Mouse (Mus musculus): ENCODE measurements around the gene Nploc4. TPM values are rescaled to one million over a fixed set of nuclear protein-coding genes. Genes with fewer than 3 reads are reported as not detected.

Gene Nploc4
- total and polyA plus RNA-seq, 3 experiments, result 40.6 to 115 (median 50.4) TPM

GRCm38 (mm10) chr11:120348684-120349370, 88.7 kb downstream of the Nploc4 start (continued):
- TF ChIP-seq MAFK (IDR thresholded peaks at IDR 0.05; ENCODE audit: insufficient replicate concordance, low read length), result no peak
- no peak for TF ChIP-seq ZNF384 (IDR thresholded peaks at IDR 0.05; ENCODE audit: low read depth, low read length)
- peak; percentile 87; the same call in 1 of the 2 replicates for TF ChIP-seq MAX (IDR thresholded peaks at IDR 0.05; ENCODE audit: low read length)
- peak; percentile 64; the same call in 1 of the 2 replicates for TF ChIP-seq CHD2 (IDR thresholded peaks at IDR 0.05; ENCODE audit: low read length)
- TF ChIP-seq PAX5 (IDR thresholded peaks at IDR 0.05; ENCODE audit: low read length), result no peak
- peak; percentile 44; the same call in 1 of the 2 replicates for TF ChIP-seq SIN3A (IDR thresholded peaks at IDR 0.05; ENCODE audit: low read length)
- TF ChIP-seq BHLHE40 (IDR thresholded peaks at IDR 0.05; ENCODE audit: low read depth, low read length), result peak; percentile 75
- TF ChIP-seq ELF1 (IDR thresholded peaks at IDR 0.05; ENCODE audit: low read depth, low read length), result 0 out of 2 replicates have a peak, but pooled peaks have one; percentile 5
- peak; percentile 18; the same call in 1 of the 2 replicates for TF ChIP-seq ZMIZ1 (IDR thresholded peaks at IDR 0.05; ENCODE audit: low read depth, low read length)

- peak within 1 kb of the TSS; percentile 97 for H3K9ac ChIP-seq (ENCODE audit: insufficient read depth, low read depth)
- H3K79me2 ChIP-seq (replicated peaks; ENCODE audit: control insufficient read depth, extremely low read depth, insufficient read depth, poor library complexity, severe bottlenecking), result peaks cover 17% of the 10 kb centered on the region
- no peaks in the 10 kb centered on the region for H3K9me3 ChIP-seq (replicated peaks; ENCODE audit: low read length)
- peak within 1 kb of the TSS; percentile 81 to 98 (median 92) for H3K4me3 ChIP-seq (replicated peaks in 1 of 3; ENCODE audit: low read depth in 2 of 3, low read length in 2 of 3, poor library complexity in 1 of 3)
- H3K4me2 ChIP-seq (ENCODE audit: insufficient read depth, low read depth, poor library complexity, severe bottlenecking), result peak within 1 kb of the TSS; percentile 78
- peaks cover 14 to 42% of the 10 kb centered on the region in 2 experiments for H3K4me1 ChIP-seq (ENCODE audit: control insufficient read depth in 1 of 2, insufficient read depth in 2 of 2)
- H3K27me3 ChIP-seq (replicated peaks), result no peaks in the 10 kb centered on the region
- peak within 1 kb of the TSS; percentile 80 for H3K27ac ChIP-seq (ENCODE audit: insufficient read depth, low read depth)
- peaks cover 18 to 22% of the 10 kb centered on the region in 2 experiments for H3K36me3 ChIP-seq (replicated peaks in 1 of 2; ENCODE audit: control insufficient read depth in 1 of 2, insufficient read depth in 1 of 2, low read length in 1 of 2)
- dilution Hi-C loops (cut with MboI; ENCODE audit: extremely low pct_ligation_motif_present, extremely low pct_unique_long_range_greater_than_20kb, low sequenced_read_pairs) (no loop called here), in situ Hi-C loops (cut with MboI; ENCODE audit: low pct_ligation_motif_present, low pct_unique_long_range_greater_than_20kb, low sequenced_read_pairs) (no loop called here)
- DNase-seq (ENCODE audit: extremely low read depth), result peak; percentile 89
- peak; percentile 100 for TF ChIP-seq NELFE (IDR thresholded peaks at IDR 0.05; ENCODE audit: low read depth, low read length)
- TF ChIP-seq JUN (IDR thresholded peaks at IDR 0.05; ENCODE audit: insufficient read depth, low read depth, low read length), result no peak
- TF ChIP-seq POLR2AphosphoS2 (IDR thresholded peaks at IDR 0.05; ENCODE audit: low read depth, low read length), result peak; percentile 94
- no peak for TF ChIP-seq ETS1 (conservative IDR thresholded peaks at IDR 0.05; ENCODE audit: low read depth, low read length)
- TF ChIP-seq JUND (conservative IDR thresholded peaks at IDR 0.05; ENCODE audit: low read depth, low read length), result no peak
- TF ChIP-seq CHD1 (IDR thresholded peaks at IDR 0.05; ENCODE audit: low read depth, low read length), result no peak
- no peak for TF ChIP-seq BHLHE40 (IDR thresholded peaks at IDR 0.05; ENCODE audit: low read depth, low read length)
- TF ChIP-seq UBTF (IDR thresholded peaks at IDR 0.05; ENCODE audit: low read depth, low read length), result no peak
- TF ChIP-seq E2F4 (IDR thresholded peaks at IDR 0.05; ENCODE audit: insufficient replicate concordance, low read depth, low read length), result no peak
- peak; percentile 59 for TF ChIP-seq HCFC1 (IDR thresholded peaks at IDR 0.05; ENCODE audit: low read depth, low read length)
- TF ChIP-seq USF1 (IDR thresholded peaks at IDR 0.05; ENCODE audit: low read depth, low read length), result peak; percentile 82
- no peak for TF ChIP-seq ZC3H11A (IDR thresholded peaks at IDR 0.05; ENCODE audit: low read depth, low read length)
- 0 out of 2 replicates have a peak, but pooled peaks have one; percentile 23 for TF ChIP-seq RCOR1 (conservative IDR thresholded peaks at IDR 0.05; ENCODE audit: low read depth, low read length)
- TF ChIP-seq NRF1 (IDR thresholded peaks at IDR 0.05; ENCODE audit: low read depth, low read length), result no peak
- no peak for TF ChIP-seq MYC (IDR thresholded peaks at IDR 0.05; ENCODE audit: low read depth, low read length)
- no peak for TF ChIP-seq CTCF (conservative IDR thresholded peaks at IDR 0.05 in 1 of 2, IDR thresholded peaks at IDR 0.05 in 1 of 2; ENCODE audit: low read depth in 2 of 2, low read length in 2 of 2)
- no peak for TF ChIP-seq GABPA (IDR thresholded peaks at IDR 0.05; ENCODE audit: insufficient replicate concordance, low read depth, low read length)
- peak; percentile 78 for TF ChIP-seq TCF12 (IDR thresholded peaks at IDR 0.05; ENCODE audit: low read depth, low read length)
- TF ChIP-seq MXI1 (IDR thresholded peaks at IDR 0.05; ENCODE audit: low read depth, low read length), result peak; percentile 24; the same call in 1 of the 2 replicates
- TF ChIP-seq MAFK (IDR thresholded peaks at IDR 0.05; ENCODE audit: insufficient replicate concordance, low read length), result no peak
- peak; percentile 60; the same call in 1 of the 2 replicates for TF ChIP-seq KAT2A (IDR thresholded peaks at IDR 0.05; ENCODE audit: insufficient replicate concordance, low read length)
- TF ChIP-seq ZMIZ1 (IDR thresholded peaks at IDR 0.05; ENCODE audit: low read depth, low read length), result peak; percentile 99
- TF ChIP-seq RAD21 (IDR thresholded peaks at IDR 0.05; ENCODE audit: low read depth, low read length), result no peak
- TF ChIP-seq MAX (IDR thresholded peaks at IDR 0.05; ENCODE audit: low read length), result no peak
- no peak; the same call in 1 of the 2 replicates for TF ChIP-seq USF2 (conservative IDR thresholded peaks at IDR 0.05; ENCODE audit: low read depth, low read length)
- TF ChIP-seq TBP (conservative IDR thresholded peaks at IDR 0.05; ENCODE audit: low read depth, low read length), result peak; percentile 95
- TF ChIP-seq ZNF384 (IDR thresholded peaks at IDR 0.05; ENCODE audit: low read depth, low read length), result no peak
- TF ChIP-seq SIN3A (IDR thresholded peaks at IDR 0.05; ENCODE audit: low read length), result no peak
- 0 out of 2 replicates have a peak, but pooled peaks have one; percentile 27 for TF ChIP-seq IRF4 (IDR thresholded peaks at IDR 0.05; ENCODE audit: low read depth, low read length)
- TF ChIP-seq PAX5 (IDR thresholded peaks at IDR 0.05; ENCODE audit: low read length), result no peak
Measured at GRCm38 (mm10) chr11:120347791-120348683, 89.5 kb downstream of the Nploc4 start, which contains the start of gene Actg1. TSS of gene Actg1 (minus strand) at chr11:120348542.

Measured in CH12.LX (cell line).